Mouse (Mus musculus): Measurements from ENCODE around the gene Psmg1.

Psmg1 gene

GRCm38 (mm10) chr16:95958080-95958479 lies 32.7 kb downstream of the Psmg1 start:
- CTCF ChIA-PET = interaction anchor here (0.6 kb wide), 1 partner anchor 185 kb away, joined by 6 read pairs; no protein-coding TSS in a partner anchor

- CTCF ChIA-PET = no interaction called here
Measured at GRCm38 (mm10) chr16:95956618-95957017, 34.1 kb downstream of the Psmg1 start.

GRCm38 (mm10) chr16:95955716-95956346 lies 34.9 kb downstream of the Psmg1 start:
- CTCF ChIA-PET = no interaction called here

GRCm38 (mm10) chr16:95954341-95954740 lies 36.4 kb downstream of the Psmg1 start:
- CTCF ChIA-PET = no interaction called here

- CTCF ChIA-PET = no interaction called here
Measured at GRCm38 (mm10) chr16:95953159-95953650, 37.6 kb downstream of the Psmg1 start.

- CTCF ChIA-PET = no interaction called here
Measured at GRCm38 (mm10) chr16:95951471-95951870, 39.3 kb downstream of the Psmg1 start.

GRCm38 (mm10) chr16:95945389-95946311 lies 45.1 kb downstream of the Psmg1 start:
- CTCF ChIA-PET = interaction anchor here (0.5 to 0.7 kb wide), 4 partner anchors 154 to 1129 kb away, joined by 3 to 8 read pairs (median 3); no protein-coding TSS in a partner anchor

- CTCF ChIA-PET = no interaction called here
Measured at GRCm38 (mm10) chr16:95943186-95943585, 47.6 kb downstream of the Psmg1 start.

GRCm38 (mm10) chr16:95941575-95941974 lies 49.2 kb downstream of the Psmg1 start:
- CTCF ChIA-PET = no interaction called here

- CTCF ChIA-PET = no interaction called here
Measured at GRCm38 (mm10) chr16:95935495-95935961, 55.2 kb downstream of the Psmg1 start.

- CTCF ChIA-PET = no interaction called here
Measured at GRCm38 (mm10) chr16:95932860-95933259, 57.9 kb downstream of the Psmg1 start.

GRCm38 (mm10) chr16:95931509-95931908 lies 59.3 kb downstream of the Psmg1 start:
- CTCF ChIA-PET = no interaction called here

All from spleen, embryonic (tissue).